Mouse (Mus musculus): ENCODE data around the gene Mto1.

DNA sequence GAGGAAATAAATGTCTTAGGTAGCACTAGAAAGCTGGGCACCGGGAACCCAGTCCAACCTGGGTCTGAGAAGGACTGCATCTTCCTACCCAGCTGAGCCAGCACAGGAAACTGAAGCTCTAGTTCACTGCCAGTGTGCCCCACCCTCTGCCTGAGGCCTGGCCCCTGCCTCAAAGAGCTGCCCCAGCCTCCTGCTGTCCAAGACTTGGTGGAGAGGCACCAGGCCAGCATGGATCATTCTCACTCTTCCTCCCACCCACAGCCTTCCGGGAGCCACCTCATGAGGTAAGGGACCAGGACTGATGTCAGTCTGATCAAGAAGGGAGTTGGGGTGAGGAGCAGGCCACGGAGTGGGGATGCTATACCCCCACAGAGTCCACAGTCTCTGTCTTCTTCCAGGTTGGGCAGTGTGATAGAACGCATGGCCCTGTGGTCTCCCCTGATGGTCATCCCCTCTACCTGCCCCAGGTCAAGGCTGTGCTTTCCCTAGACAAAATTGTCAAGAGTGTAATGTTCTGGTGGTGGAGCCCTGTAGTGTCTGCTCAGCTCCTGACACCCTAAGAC lies 19.1 kb upstream of the Mto1 start:
- TF ChIP-seq CTCF (IDR thresholded peaks at IDR 0.05; ENCODE audit: extremely low read depth, insufficient read depth, low read length), result no peak
- TF ChIP-seq POLR2A (IDR thresholded peaks at IDR 0.05; ENCODE audit: extremely low read depth, insufficient read depth, low read length), result no peak

All from cortical plate, adult 2 months (tissue).